Mouse (Mus musculus) megakaryocyte, embryonic 14.5 days (primary cell): ENCODE measurements around the gene Mpdz.

ENCODE experiments used
- FLI1 ChIP-seq: IDR thresholded peaks from 2 replicates; pipeline ENCODE4 v1.6.1; 2012; ENCODE audit warnings: low read length, inconsistent platforms, mixed read lengths
- GATA1 ChIP-seq: IDR thresholded peaks from 3 replicates; pipeline ENCODE4 v1.6.1; 2012; ENCODE audit warnings: mixed read lengths, low read length, inconsistent platforms, borderline replicate concordance

GRCm38 (mm10) chr4:81449413-81449812 lies 6.8 kb upstream of the Mpdz start:
- TF ChIP-seq GATA1: no peak
- TF ChIP-seq FLI1: no peak
